Mouse (Mus musculus) thymus, adult 2 months (tissue): ENCODE data around the gene Tagln2.

Source experiments
- CTCF ChIP-seq: fragments of 200-500 bp; IDR thresholded peaks from 2 replicates; pipeline ENCODE4 v1.5.1; 2012; ENCODE audit warnings: mild to moderate bottlenecking, control low read depth, low read length, moderate library complexity, borderline replicate concordance; ENCODE audit not compliant: control insufficient read depth, poor library complexity, insufficient read depth; ENCODE audit errors: extremely low read depth
- POLR2A ChIP-seq: fragments of 200-500 bp; IDR thresholded peaks from 2 replicates; pipeline ENCODE4 v1.6.1; 2012; ENCODE audit warnings: mild to moderate bottlenecking, low read length, control low read depth, moderate library complexity; ENCODE audit not compliant: control insufficient read depth, poor library complexity, insufficient read depth; ENCODE audit errors: extremely low read depth

- TF ChIP-seq CTCF (no peak), POLR2A (no peak)
Observed at GRCm38 (mm10) chr1:172519644-172520043, 19.8 kb downstream of the Tagln2 start.
